Mouse (Mus musculus) neural tube, embryonic 10.5 days (tissue): Measurements from ENCODE around the gene Psme1.
A peak's percentile ranks its signal among the peaks of the same experiment; 100 is the strongest.

Experiments used
- DNase-seq: peaks from one replicate; pipeline ENCODE4 v3.0.0-alpha.2; 2017; ENCODE audit warnings: low spot score; ENCODE audit errors: extremely low spot score

Psme1 gene

GRCm38 (mm10) chr14:55598521-55599390 lies 20.8 kb downstream of the Psme1 start:
- no peak for DNase-seq

GRCm38 (mm10) chr14:55603271-55603632 lies 25.3 kb downstream of the Psme1 start, which contains the start of gene Irf9:
Irf9 (plus strand) TSS chr14:55603571.
- DNase-seq: no peak

- DNase-seq: peak; percentile 76
Observed at GRCm38 (mm10) chr14:55603633-55604576, 26.0 kb downstream of the Psme1 start.

- no peak for DNase-seq
Observed at GRCm38 (mm10) chr14:55604823-55605222, 26.9 kb downstream of the Psme1 start.

- no peak for DNase-seq
Observed at GRCm38 (mm10) chr14:55605743-55606459, 28.0 kb downstream of the Psme1 start.

GRCm38 (mm10) chr14:55608339-55608738 lies 30.4 kb downstream of the Psme1 start:
- DNase-seq: no peak

- DNase-seq: no peak
Observed at GRCm38 (mm10) chr14:55613346-55613745, 35.4 kb downstream of the Psme1 start.

- DNase-seq: no peak
Observed at GRCm38 (mm10) chr14:55614565-55615178, 36.7 kb downstream of the Psme1 start.

GRCm38 (mm10) chr14:55615876-55616275 lies 38.0 kb downstream of the Psme1 start:
- DNase-seq: no peak

- DNase-seq: no peak
Observed at GRCm38 (mm10) chr14:55616844-55617243, 38.9 kb downstream of the Psme1 start.

- DNase-seq: peak; percentile 54
Observed at GRCm38 (mm10) chr14:55617822-55618221, 39.9 kb downstream of the Psme1 start, which contains the start of gene Rec8. Rec8 (plus strand) TSS chr14:55618037.

GRCm38 (mm10) chr14:55618486-55619195 lies 40.7 kb downstream of the Psme1 start:
- no peak for DNase-seq

GRCm38 (mm10) chr14:55628077-55628827 lies 50.3 kb downstream of the Psme1 start:
- no peak for DNase-seq

GRCm38 (mm10) chr14:55629312-55629711 lies 51.4 kb downstream of the Psme1 start:
- peak; percentile 24 for DNase-seq
